Mouse (Mus musculus) bone marrow macrophage, adult 2 months (primary cell): ENCODE results near the gene Pde4dip. TPM values are rescaled to one million over a fixed set of nuclear protein-coding genes. Genes with fewer than 3 reads are reported as not detected.

ENCODE experiments used
- H3K27ac ChIP-seq: 2 replicates; pipeline ENCODE4 v1.5.1; 2012; ENCODE audit warnings: low read depth, low read length; ENCODE audit not compliant: insufficient read depth
- H3K4me1 ChIP-seq: 2 replicates; pipeline ENCODE4 v1.6.1; 2012; ENCODE audit warnings: low read length; ENCODE audit not compliant: control insufficient read depth, insufficient read depth
- H3K4me3 ChIP-seq: 2 replicates; pipeline ENCODE4 v1.5.1; 2012; ENCODE audit warnings: mild to moderate bottlenecking, low read length, moderate library complexity; ENCODE audit not compliant: insufficient read depth
- CTCF ChIP-seq: IDR thresholded peaks from 2 replicates; pipeline ENCODE4 v1.5.1; 2012; ENCODE audit warnings: low read depth, mild to moderate bottlenecking, low read length, moderate library complexity
- POLR2A ChIP-seq: IDR thresholded peaks from 2 replicates; pipeline ENCODE4 v1.6.1; 2012; ENCODE audit warnings: mild to moderate bottlenecking, low read depth, low read length, borderline replicate concordance
- polyA plus RNA-seq: library from polyadenylated mRNA; stranded (reverse); fragments of >200 nt; gene quantifications from 2 replicates; pipeline ENCODE4 v1.2.4, GENCODE M21; 2012; ENCODE audit not compliant: missing spikeins, insufficient read depth, insufficient read length

Gene Pde4dip
- polyA plus RNA-seq, result 14.8 and 16.6 TPM in 2 replicates

- Histone ChIP-seq H3K27ac (no peak within 1 kb of the TSS), H3K4me3 (peak within 1 kb of the TSS; percentile 34; the same call in 1 of the 2 replicates), H3K4me1 (no peaks in the 10 kb centered on the region)
- TF ChIP-seq CTCF (0 out of 2 replicates have a peak, but pooled peaks have one; percentile 16), POLR2A (no peak)
Observed at GRCm38 (mm10) chr3:97888168-97888901, at the start of gene Pde4dip. Gene Pde4dip, minus strand, starts transcription at chr3:97888707.

DNA sequence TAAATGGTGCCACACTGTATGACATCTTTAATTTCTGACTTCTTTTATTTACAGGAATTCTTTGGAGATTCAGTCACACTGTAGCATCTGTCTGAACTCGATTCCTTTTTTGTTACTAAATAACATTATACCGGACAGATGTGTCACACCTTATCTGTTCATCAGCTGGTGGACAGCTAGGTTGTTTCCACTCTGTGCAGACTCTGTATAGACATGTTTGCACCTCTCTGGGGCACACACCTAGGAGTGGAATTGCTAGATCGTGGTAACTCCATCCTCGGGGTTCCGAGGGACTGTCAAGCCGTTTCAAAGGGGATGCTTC lies 49.4 kb upstream of the Pde4dip start:
- TF ChIP-seq POLR2A (no peak), CTCF (no peak)
- Histone ChIP-seq H3K27ac (no peak overlapping the region), H3K4me1 (peaks cover 18% of the 10 kb centered on the region), H3K4me3 (no peak overlapping the region)

DNA sequence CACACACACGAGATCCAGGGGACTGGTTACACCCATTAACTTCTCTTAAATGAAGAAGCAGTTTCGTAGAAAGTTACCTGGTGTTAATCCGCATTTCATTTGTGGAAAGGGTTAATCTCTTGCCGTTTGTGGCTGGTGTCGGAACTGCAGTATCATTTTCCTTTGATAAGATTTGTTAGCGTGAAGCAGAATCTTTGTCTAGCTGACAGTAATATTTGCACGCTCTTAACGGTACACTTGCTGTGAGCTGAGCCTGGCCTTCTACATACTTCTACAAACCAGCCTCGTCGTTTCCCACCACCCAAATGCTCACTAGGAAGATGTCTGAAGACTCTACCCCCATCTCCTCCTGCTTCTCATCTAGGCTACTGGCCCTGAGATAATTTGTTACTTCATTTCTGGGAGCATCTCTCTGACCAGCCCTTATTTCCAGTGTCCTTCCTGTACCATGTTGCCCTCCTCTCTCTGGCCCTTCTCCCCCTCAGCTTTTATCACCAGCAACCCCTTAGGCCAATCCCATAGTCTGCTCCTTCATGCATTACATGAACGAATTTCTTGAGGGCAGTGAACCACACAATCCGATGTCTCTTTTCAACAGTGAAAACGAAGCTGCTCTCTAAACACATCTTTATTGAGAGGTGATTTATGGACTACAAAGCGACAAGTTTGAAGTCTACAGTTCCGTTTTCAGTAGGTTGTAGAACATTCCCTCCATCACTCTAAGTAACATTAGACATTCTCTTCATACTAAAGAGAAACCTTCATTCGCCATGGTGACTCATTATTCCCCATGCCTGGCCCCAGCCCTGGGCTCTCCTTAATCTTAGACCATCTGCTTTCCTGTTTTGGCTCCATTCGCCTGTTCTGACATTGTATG lies 48.8 kb upstream of the Pde4dip start:
- Histone ChIP-seq H3K4me1 (peaks cover 21% of the 10 kb centered on the region), H3K27ac (no peak overlapping the region), H3K4me3 (no peak overlapping the region)
- no peak for TF ChIP-seq POLR2A
- TF ChIP-seq CTCF, result no peak

DNA sequence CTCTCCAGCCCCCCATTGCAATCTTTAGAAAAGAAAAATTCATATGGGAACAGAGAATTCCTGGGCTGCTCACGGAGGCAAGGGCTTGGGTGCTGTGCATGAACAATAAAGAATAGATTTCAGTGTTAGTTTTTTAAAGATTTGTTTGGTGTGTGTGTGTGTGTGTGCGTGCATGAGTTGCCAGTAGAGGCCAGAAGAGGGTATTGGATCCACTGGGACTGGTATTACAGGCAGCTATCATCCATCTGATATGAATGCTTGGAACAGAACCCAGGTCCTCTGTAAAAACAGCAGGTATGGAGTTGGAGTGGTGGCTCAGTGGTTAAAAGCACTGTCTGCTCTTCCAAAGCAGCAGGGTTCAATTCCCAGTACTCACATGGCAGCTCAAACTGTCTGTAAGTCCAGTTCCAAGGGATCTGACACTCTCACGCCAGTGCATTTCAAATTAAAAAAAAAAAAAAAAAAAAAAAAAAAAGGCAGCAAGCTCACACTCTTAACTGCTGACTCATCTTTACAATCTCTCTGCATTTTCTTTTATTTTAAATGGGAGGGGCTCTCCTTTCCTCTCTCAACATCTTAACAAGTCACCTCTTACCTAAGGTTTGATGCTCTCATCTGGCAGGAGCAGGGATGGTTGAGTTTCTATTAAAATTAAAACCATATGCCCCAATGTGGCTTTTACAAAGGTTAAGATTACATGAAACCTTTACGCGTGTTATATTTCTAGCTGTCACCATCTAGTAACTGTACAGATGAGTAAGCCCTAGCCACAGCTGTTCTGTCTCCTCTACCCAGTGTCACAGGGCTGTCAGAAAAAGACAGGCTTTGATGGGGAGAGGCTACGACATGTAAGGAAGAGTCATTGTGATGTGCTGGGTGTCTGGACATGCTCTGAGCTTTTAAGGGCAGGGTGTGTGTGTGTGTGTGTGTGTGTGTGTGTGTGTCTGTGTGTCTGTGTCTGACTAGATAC lies 46.1 kb upstream of the Pde4dip start:
- peaks cover 39% of the 10 kb centered on the region for H3K4me1 ChIP-seq
- no peak overlapping the region for H3K4me3 ChIP-seq
- no peak overlapping the region for H3K27ac ChIP-seq
- TF ChIP-seq CTCF (no peak), POLR2A (no peak)

DNA sequence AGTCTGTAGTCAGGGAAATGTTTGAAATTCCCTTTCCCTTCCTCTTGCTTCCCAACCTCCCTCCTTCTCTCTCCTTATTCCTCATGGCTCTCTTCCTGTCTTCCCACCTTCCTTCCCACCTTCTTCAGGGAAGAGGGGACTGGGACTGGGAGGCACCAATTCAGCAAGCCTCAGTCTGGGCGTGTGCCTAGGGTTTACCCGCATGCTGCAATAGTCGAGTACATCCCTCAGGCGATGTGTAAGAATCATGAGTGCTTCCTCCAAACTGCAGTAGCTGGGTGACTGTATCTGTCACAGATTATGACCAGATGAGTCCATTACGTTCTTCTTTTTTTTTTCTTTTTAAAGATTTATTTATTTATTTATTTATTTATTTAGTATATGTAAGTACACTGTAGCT lies 45.3 kb upstream of the Pde4dip start:
- H3K4me3 ChIP-seq, result peak overlapping the region; percentile 8; the same call in 1 of the 2 replicates
- no peak for TF ChIP-seq CTCF
- no peak for TF ChIP-seq POLR2A
- peaks cover 37% of the 10 kb centered on the region for H3K4me1 ChIP-seq
- H3K27ac ChIP-seq, result peak overlapping the region; percentile 78

GRCm38 (mm10) chr3:97933251-97933650 lies 44.7 kb upstream of the Pde4dip start:
- H3K27ac ChIP-seq, result peak overlapping the region; percentile 78
- peaks cover 37% of the 10 kb centered on the region for H3K4me1 ChIP-seq
- no peak for TF ChIP-seq CTCF
- TF ChIP-seq POLR2A, result 0 out of 2 replicates have a peak, but pooled peaks have one; percentile 2
- H3K4me3 ChIP-seq, result peak overlapping the region; percentile 8; the same call in 1 of the 2 replicates

DNA sequence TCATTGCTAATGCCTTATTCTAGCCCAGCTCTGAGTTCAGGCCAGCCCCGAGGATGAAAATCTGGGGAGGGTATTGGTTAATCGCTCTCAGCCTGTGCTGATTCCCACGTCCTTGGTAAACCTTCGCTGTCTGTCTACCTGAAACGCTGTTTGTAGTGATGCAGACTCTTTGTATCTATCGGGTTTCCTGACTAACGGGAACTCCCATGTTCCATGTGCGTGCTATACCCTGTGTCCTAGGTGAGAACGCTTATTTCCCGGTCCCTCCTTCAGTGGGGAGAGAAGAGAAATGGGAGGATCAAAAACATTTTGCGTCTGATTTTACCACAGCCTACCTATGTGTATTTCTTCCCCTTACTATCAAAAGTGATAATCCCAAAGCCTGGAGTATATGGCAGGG lies 44.3 kb upstream of the Pde4dip start:
- TF ChIP-seq CTCF, result no peak
- no peak for TF ChIP-seq POLR2A
- H3K27ac ChIP-seq, result peak overlapping the region; percentile 78

DNA sequence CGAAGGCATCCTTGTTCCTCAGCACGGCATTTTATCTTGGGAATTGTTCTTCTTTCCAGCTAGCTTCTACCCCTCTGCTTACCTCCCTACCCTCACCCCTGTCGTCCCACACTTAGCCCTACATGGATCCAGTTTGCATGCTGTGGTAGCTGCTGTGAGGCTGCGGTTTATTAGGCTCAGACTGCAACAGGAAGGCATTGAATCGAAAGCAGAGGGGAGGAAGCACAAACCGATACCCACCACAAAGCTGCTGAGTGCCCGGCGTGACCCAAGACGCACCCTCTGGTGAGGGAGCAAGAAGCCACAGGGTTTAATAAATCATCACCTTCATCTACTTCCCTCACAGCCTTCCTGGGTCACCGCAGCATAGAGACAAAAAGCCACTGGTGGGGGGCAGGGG lies 43.6 kb upstream of the Pde4dip start:
- H3K4me3 ChIP-seq, result peak overlapping the region; percentile 42
- TF ChIP-seq CTCF (no peak), POLR2A (no peak)
- H3K27ac ChIP-seq, result peak overlapping the region; percentile 78
- peaks cover 35% of the 10 kb centered on the region for H3K4me1 ChIP-seq

More for the DNA sequence above, 44.3 kb upstream of the Pde4dip start:
- H3K4me1 ChIP-seq, result peaks cover 37% of the 10 kb centered on the region
- peak overlapping the region; percentile 4; the same call in 1 of the 2 replicates for H3K4me3 ChIP-seq
